Mouse (Mus musculus) lung, embryonic 15.5 days (tissue): ENCODE measurements around the gene Mgat3. TPM values are rescaled to one million over a fixed set of nuclear protein-coding genes. Genes with fewer than 3 reads are reported as not detected.

Experiments used
- ATAC-seq: fragments of 200-750 bp; cut with Nextera tagmentation; 2 replicates; pipeline ENCODE4 v1.8.0; 2017; ENCODE audit warnings: moderate number of reproducible peaks, borderline replicate concordance; ENCODE audit not compliant: low FRiP score, low TSS enrichment; ENCODE audit errors: extremely low read depth
- H3K27ac ChIP-seq: fragments of 300-500 bp; sonication (generic); 2 replicates; pipeline ENCODE4 v1.5.1; 2015; ENCODE audit warnings: moderate library complexity, mild to moderate bottlenecking, inconsistent platforms
- H3K27me3 ChIP-seq: fragments of 300-500 bp; sonication (generic); 2 replicates; pipeline ENCODE4 v1.6.1; 2015; ENCODE audit warnings: inconsistent platforms
- H3K36me3 ChIP-seq: fragments of 300-500 bp; sonication (generic); 2 replicates; pipeline ENCODE4 v1.6.1; 2015; ENCODE audit warnings: inconsistent platforms
- H3K4me1 ChIP-seq: fragments of 300-500 bp; sonication (generic); 2 replicates; pipeline ENCODE4 v1.6.1; 2015; ENCODE audit warnings: inconsistent platforms
- H3K4me2 ChIP-seq: fragments of 300-500 bp; sonication (generic); 2 replicates; pipeline ENCODE4 v1.6.1; 2015; ENCODE audit warnings: inconsistent platforms, mild to moderate bottlenecking, moderate library complexity
- H3K4me3 ChIP-seq: fragments of 300-500 bp; sonication (generic); 2 replicates; pipeline ENCODE4 v1.5.1; 2015; ENCODE audit warnings: mild to moderate bottlenecking, inconsistent platforms
- H3K9ac ChIP-seq: fragments of 300-500 bp; sonication (generic); 2 replicates; pipeline ENCODE4 v1.6.1; 2015; ENCODE audit warnings: inconsistent platforms
- H3K9me3 ChIP-seq: fragments of 300-500 bp; sonication (generic); 2 replicates; pipeline ENCODE4 v1.6.1; 2016; ENCODE audit warnings: inconsistent platforms
- WGBS: fragments of 180-500 bp; shearing (Covaris S2); methylation state at CpG from one replicate; pipeline ENCODE4 v1.1.7; 2015; 5-methylcytosine and 5-hydroxymethylcytosine counted together
- polyA plus RNA-seq: library from polyadenylated mRNA; unstranded; fragments of >200 nt; fragmentation: Nextera tagmentation; extraction: Ambion mirVana; gene quantifications from 2 replicates; pipeline ENCODE4 v1.2.1, GENCODE M21; 2015

Gene Mgat3
- polyA plus RNA-seq, 1 experiment from 2014 or later = 5.2 TPM

GRCm38 (mm10) chr15:80233733-80234509 lies 60.4 kb downstream of the Mgat3 start, which contains the start of gene Mief1:
TSS of gene Mief1 (plus strand) at chr15:80234018.
- Histone ChIP-seq H3K4me1 (peaks cover 15% of the 10 kb centered on the region), H3K9ac (peak within 1 kb of the TSS; percentile 81), H3K36me3 (peaks cover 26% of the 10 kb centered on the region), H3K9me3 (no peaks in the 10 kb centered on the region), H3K27ac (peak within 1 kb of the TSS; percentile 81), H3K4me3 (peak within 1 kb of the TSS; percentile 85), H3K27me3 (no peaks in the 10 kb centered on the region), H3K4me2 (peak within 1 kb of the TSS; percentile 72)
- 3% methylated on average over 59 of the region's 67 CpGs for WGBS
- ATAC-seq = peak; percentile 98

- 92% methylated on average over 9 of the region's 9 CpGs for WGBS
- no peak for ATAC-seq
- H3K36me3 ChIP-seq = peaks cover 34% of the 10 kb centered on the region
- H3K27ac ChIP-seq = no peak within 1 kb of the TSS
- H3K4me2 ChIP-seq = peak within 1 kb of the TSS; percentile 72
- H3K4me3 ChIP-seq = peak within 1 kb of the TSS; percentile 85
- H3K27me3 ChIP-seq = no peaks in the 10 kb centered on the region
- peaks cover 15% of the 10 kb centered on the region for H3K4me1 ChIP-seq
- peak within 1 kb of the TSS; percentile 81 for H3K9ac ChIP-seq
- H3K9me3 ChIP-seq = no peaks in the 10 kb centered on the region
These were observed 62.0 kb downstream of the Mgat3 start, which contains the start of gene AC140267.1 for GRCm38 (mm10) chr15:80235535-80235934. TSS of gene AC140267.1 (plus strand) at chr15:80235835.

- peaks cover 3% of the 10 kb centered on the region; the same call in 1 of the 2 replicates for H3K4me1 ChIP-seq
- H3K4me2 ChIP-seq = no peak overlapping the region
- no peak for ATAC-seq
- H3K27me3 ChIP-seq = no peaks in the 10 kb centered on the region
- H3K27ac ChIP-seq = no peak overlapping the region
- H3K9ac ChIP-seq = no peak overlapping the region
- no peaks in the 10 kb centered on the region for H3K9me3 ChIP-seq
- peaks cover 75% of the 10 kb centered on the region for H3K36me3 ChIP-seq
- WGBS = 94% methylated on average over 12 of the region's 12 CpGs
- H3K4me3 ChIP-seq = no peak overlapping the region
These were observed 74.6 kb downstream of the Mgat3 start for GRCm38 (mm10) chr15:80248135-80248534.

GRCm38 (mm10) chr15:80248596-80248995 lies 75.1 kb downstream of the Mgat3 start:
- no peak overlapping the region for H3K9ac ChIP-seq
- 95% methylated on average over 1 of the region's 1 CpGs for WGBS
- no peaks in the 10 kb centered on the region for H3K27me3 ChIP-seq
- no peak overlapping the region for H3K27ac ChIP-seq
- H3K4me2 ChIP-seq = no peak overlapping the region
- H3K9me3 ChIP-seq = no peaks in the 10 kb centered on the region
- peaks cover 72% of the 10 kb centered on the region for H3K36me3 ChIP-seq
- peaks cover 5% of the 10 kb centered on the region; the same call in 1 of the 2 replicates for H3K4me1 ChIP-seq
- H3K4me3 ChIP-seq = no peak overlapping the region
- ATAC-seq = no peak

GRCm38 (mm10) chr15:80249672-80250071 lies 76.2 kb downstream of the Mgat3 start:
- peaks cover 15% of the 10 kb centered on the region for H3K4me1 ChIP-seq
- peaks cover 64% of the 10 kb centered on the region for H3K36me3 ChIP-seq
- H3K9ac ChIP-seq = no peak overlapping the region
- ATAC-seq = no peak
- no peaks in the 10 kb centered on the region for H3K27me3 ChIP-seq
- no peak overlapping the region for H3K4me3 ChIP-seq
- no peak overlapping the region for H3K4me2 ChIP-seq
- no peak overlapping the region for H3K27ac ChIP-seq
- H3K9me3 ChIP-seq = no peaks in the 10 kb centered on the region
- WGBS = 93% methylated on average over 10 of the region's 10 CpGs

- no peak for ATAC-seq
- Histone ChIP-seq H3K9ac (no peak overlapping the region), H3K27me3 (no peaks in the 10 kb centered on the region), H3K9me3 (no peaks in the 10 kb centered on the region), H3K4me3 (no peak overlapping the region), H3K36me3 (peaks cover 58% of the 10 kb centered on the region), H3K4me1 (peaks cover 15% of the 10 kb centered on the region), H3K27ac (no peak overlapping the region), H3K4me2 (no peak overlapping the region)
- WGBS = 64% methylated on average over 6 of the region's 6 CpGs
These were observed 77.1 kb downstream of the Mgat3 start for GRCm38 (mm10) chr15:80250586-80250985.

GRCm38 (mm10) chr15:80253530-80253929 lies 80.0 kb downstream of the Mgat3 start:
- peaks cover 34% of the 10 kb centered on the region for H3K4me1 ChIP-seq
- peaks cover 58% of the 10 kb centered on the region for H3K36me3 ChIP-seq
- no peak for ATAC-seq
- H3K4me3 ChIP-seq = no peak overlapping the region
- no peaks in the 10 kb centered on the region for H3K9me3 ChIP-seq
- H3K27ac ChIP-seq = peak overlapping the region; percentile 95; the same call in 1 of the 2 replicates
- 23% methylated on average over 2 of the region's 2 CpGs for WGBS
- H3K4me2 ChIP-seq = peak overlapping the region; percentile 82; the same call in 1 of the 2 replicates
- H3K9ac ChIP-seq = no peak overlapping the region
- H3K27me3 ChIP-seq = no peaks in the 10 kb centered on the region

- Histone ChIP-seq H3K27ac (peak overlapping the region; percentile 95), H3K9ac (peak overlapping the region; percentile 72), H3K4me2 (peak overlapping the region; percentile 82), H3K27me3 (no peaks in the 10 kb centered on the region), H3K4me1 (peaks cover 34% of the 10 kb centered on the region), H3K4me3 (peak overlapping the region; percentile 86), H3K9me3 (no peaks in the 10 kb centered on the region), H3K36me3 (peaks cover 55% of the 10 kb centered on the region)
- ATAC-seq = no peak
- WGBS = 30% methylated on average over 6 of the region's 6 CpGs
These were observed 80.7 kb downstream of the Mgat3 start for GRCm38 (mm10) chr15:80254207-80254606.

GRCm38 (mm10) chr15:80254847-80255645 lies 81.5 kb downstream of the Mgat3 start, which contains the start of gene Atf4:
TSS of gene Atf4 (plus strand) at chr15:80255184.
- Histone ChIP-seq H3K4me1 (peaks cover 34% of the 10 kb centered on the region), H3K4me3 (peak within 1 kb of the TSS; percentile 86), H3K4me2 (peak within 1 kb of the TSS; percentile 82), H3K9me3 (no peaks in the 10 kb centered on the region), H3K27ac (peak within 1 kb of the TSS; percentile 95), H3K9ac (peak within 1 kb of the TSS; percentile 96), H3K27me3 (no peaks in the 10 kb centered on the region), H3K36me3 (peaks cover 53% of the 10 kb centered on the region)
- ATAC-seq = peak; percentile 94
- WGBS = under 1% methylated on average over 60 of the region's 62 CpGs

- peak; percentile 58 for ATAC-seq
- H3K9me3 ChIP-seq = no peaks in the 10 kb centered on the region
- peak overlapping the region; percentile 82 for H3K4me2 ChIP-seq
- H3K4me1 ChIP-seq = peaks cover 34% of the 10 kb centered on the region
- H3K27ac ChIP-seq = peak overlapping the region; percentile 95
- peaks cover 51% of the 10 kb centered on the region for H3K36me3 ChIP-seq
- under 1% methylated on average over 51 of the region's 51 CpGs for WGBS
- H3K9ac ChIP-seq = peak overlapping the region; percentile 96
- H3K27me3 ChIP-seq = no peaks in the 10 kb centered on the region
- peak overlapping the region; percentile 86 for H3K4me3 ChIP-seq
These were observed 82.2 kb downstream of the Mgat3 start for GRCm38 (mm10) chr15:80255646-80256121.

GRCm38 (mm10) chr15:80256242-80256641 lies 82.7 kb downstream of the Mgat3 start:
- Histone ChIP-seq H3K27me3 (no peaks in the 10 kb centered on the region), H3K4me3 (peak overlapping the region; percentile 86), H3K4me1 (peaks cover 34% of the 10 kb centered on the region), H3K9me3 (no peaks in the 10 kb centered on the region), H3K4me2 (peak overlapping the region; percentile 82), H3K9ac (peak overlapping the region; percentile 96), H3K27ac (peak overlapping the region; percentile 95), H3K36me3 (peaks cover 50% of the 10 kb centered on the region)
- WGBS = 3% methylated on average over 16 of the region's 16 CpGs
- no peak for ATAC-seq
